Mouse (Mus musculus): Measurements from ENCODE around the gene Efnb1. TPM values are rescaled to one million over a fixed set of nuclear protein-coding genes. Genes with fewer than 3 reads are reported as not detected.
"Not testable (repeated sequence)": the region's sequence is repeated elsewhere in the genome, so short reads cannot be mapped to it uniquely, and the experiment has no call there.

The Efnb1 gene
- 15.9 and 17.9 TPM in 2 replicates for polyA plus RNA-seq (2014; fragmentation: Nextera tagmentation; extraction: Ambion mirVana)

- 22% methylated on average over 35 of the region's 35 CpGs for WGBS
- DNase-seq (ENCODE audit: low spot score) (peak; percentile 79), ATAC-seq (replicated peaks; ENCODE audit: low FRiP score) (peak; percentile 87)
- Histone ChIP-seq H3K9ac (ENCODE audit: low read depth, low read length) (peak within 1 kb of the TSS; percentile 64), H3K36me3 (ENCODE audit: control insufficient read depth, insufficient read depth, low read length) (no peaks in the 10 kb centered on the region), H3K27ac (ENCODE audit: low read depth, low read length) (peak within 1 kb of the TSS; percentile 43), H3K4me3 (ENCODE audit: low read depth, low read length) (peak within 1 kb of the TSS; percentile 59), H3K4me2 (peak within 1 kb of the TSS; percentile 72), H3K27me3 (replicated peaks; ENCODE audit: control insufficient read depth, insufficient read depth, low read length) (peaks cover 34% of the 10 kb centered on the region), H3K9me3 (ENCODE audit: control insufficient read depth, low read length) (no peaks in the 10 kb centered on the region), H3K4me1 (replicated peaks; ENCODE audit: control insufficient read depth, insufficient read depth, low read length) (no peaks in the 10 kb centered on the region)
These were observed at the start of gene Efnb1 for GRCm38 (mm10) chrX:99135523-99136258. Gene Efnb1 (plus strand): TSS chrX:99136130.

GRCm38 (mm10) chrX:99092704-99093103 lies 43.2 kb upstream of the Efnb1 start:
- H3K4me1 ChIP-seq (replicated peaks; ENCODE audit: control insufficient read depth, insufficient read depth, low read length): no peaks in the 10 kb centered on the region
- H3K9me3 ChIP-seq (ENCODE audit: control insufficient read depth, low read length): no peaks in the 10 kb centered on the region
- no peak overlapping the region for H3K27ac ChIP-seq (ENCODE audit: low read depth, low read length)
- DNase-seq (ENCODE audit: low spot score) (no peak), ATAC-seq (replicated peaks; ENCODE audit: low FRiP score) (no peak)
- H3K4me3 ChIP-seq (ENCODE audit: low read depth, low read length): no peak overlapping the region
- no peak overlapping the region for H3K9ac ChIP-seq (ENCODE audit: low read depth, low read length)
- H3K4me2 ChIP-seq: no peak overlapping the region
- H3K27me3 ChIP-seq (replicated peaks; ENCODE audit: control insufficient read depth, insufficient read depth, low read length): peaks cover 11% of the 10 kb centered on the region
- WGBS: 55% methylated on average over 2 of the region's 2 CpGs
- H3K36me3 ChIP-seq (ENCODE audit: control insufficient read depth, insufficient read depth, low read length): no peaks in the 10 kb centered on the region

GRCm38 (mm10) chrX:99111088-99111724 lies 24.7 kb upstream of the Efnb1 start:
- not testable (repeated sequence) for H3K27me3 ChIP-seq (replicated peaks; ENCODE audit: control insufficient read depth, insufficient read depth, low read length); H3K4me2 ChIP-seq; H3K4me1 ChIP-seq (replicated peaks; ENCODE audit: control insufficient read depth, insufficient read depth, low read length); H3K27ac ChIP-seq (ENCODE audit: low read depth, low read length); H3K9me3 ChIP-seq (ENCODE audit: control insufficient read depth, low read length); H3K4me3 ChIP-seq (ENCODE audit: low read depth, low read length); H3K36me3 ChIP-seq (ENCODE audit: control insufficient read depth, insufficient read depth, low read length); DNase-seq (ENCODE audit: low spot score); H3K9ac ChIP-seq (ENCODE audit: low read depth, low read length)
- peak; percentile 47; the same call in 1 of the 2 replicates for ATAC-seq (replicated peaks; ENCODE audit: low FRiP score)
- WGBS: 76% methylated on average over 5 of the region's 10 CpGs

GRCm38 (mm10) chrX:99119510-99119909 lies 16.4 kb upstream of the Efnb1 start:
- no peak for ATAC-seq (replicated peaks; ENCODE audit: low FRiP score)
- H3K9ac ChIP-seq (ENCODE audit: low read depth, low read length): no peak overlapping the region
- H3K4me1 ChIP-seq (replicated peaks; ENCODE audit: control insufficient read depth, insufficient read depth, low read length): no peaks in the 10 kb centered on the region

GRCm38 (mm10) chrX:99130059-99130458 lies 5.9 kb upstream of the Efnb1 start:
- ATAC-seq (replicated peaks; ENCODE audit: low FRiP score) (no peak), DNase-seq (ENCODE audit: low spot score) (peak; percentile 52)
- WGBS: 33% methylated on average over 3 of the region's 3 CpGs
- Histone ChIP-seq H3K9me3 (ENCODE audit: control insufficient read depth, low read length) (no peaks in the 10 kb centered on the region), H3K27me3 (replicated peaks; ENCODE audit: control insufficient read depth, insufficient read depth, low read length) (peaks cover 13% of the 10 kb centered on the region), H3K9ac (ENCODE audit: low read depth, low read length) (no peak overlapping the region), H3K4me2 (no peak overlapping the region), H3K36me3 (ENCODE audit: control insufficient read depth, insufficient read depth, low read length) (no peaks in the 10 kb centered on the region), H3K4me1 (replicated peaks; ENCODE audit: control insufficient read depth, insufficient read depth, low read length) (no peaks in the 10 kb centered on the region), H3K4me3 (ENCODE audit: low read depth, low read length) (no peak overlapping the region), H3K27ac (ENCODE audit: low read depth, low read length) (no peak overlapping the region)

More at GRCm38 (mm10) chrX:99119510-99119909, 16.4 kb upstream of the Efnb1 start:
- 77% methylated on average over 5 of the region's 5 CpGs for WGBS
- Histone ChIP-seq H3K27ac (ENCODE audit: low read depth, low read length) (no peak overlapping the region), H3K9me3 (ENCODE audit: control insufficient read depth, low read length) (no peaks in the 10 kb centered on the region), H3K4me3 (ENCODE audit: low read depth, low read length) (no peak overlapping the region), H3K36me3 (ENCODE audit: control insufficient read depth, insufficient read depth, low read length) (no peaks in the 10 kb centered on the region), H3K27me3 (replicated peaks; ENCODE audit: control insufficient read depth, insufficient read depth, low read length) (peaks cover 5% of the 10 kb centered on the region; the same call in 1 of the 2 replicates), H3K4me2 (no peak overlapping the region)
- DNase-seq (ENCODE audit: low spot score): no peak

- 71% methylated on average over 6 of the region's 6 CpGs for WGBS
- ATAC-seq (replicated peaks; ENCODE audit: low FRiP score) (no peak), DNase-seq (ENCODE audit: low spot score) (no peak)
- Histone ChIP-seq H3K36me3 (ENCODE audit: control insufficient read depth, insufficient read depth, low read length) (no peaks in the 10 kb centered on the region), H3K27me3 (replicated peaks; ENCODE audit: control insufficient read depth, insufficient read depth, low read length) (peaks cover 20% of the 10 kb centered on the region), H3K9ac (ENCODE audit: low read depth, low read length) (no peak overlapping the region), H3K4me1 (replicated peaks; ENCODE audit: control insufficient read depth, insufficient read depth, low read length) (no peaks in the 10 kb centered on the region), H3K4me2 (no peak overlapping the region), H3K27ac (ENCODE audit: low read depth, low read length) (no peak overlapping the region), H3K4me3 (ENCODE audit: low read depth, low read length) (no peak overlapping the region), H3K9me3 (ENCODE audit: control insufficient read depth, low read length) (no peaks in the 10 kb centered on the region)
These were observed 3.4 kb upstream of the Efnb1 start for GRCm38 (mm10) chrX:99132573-99132972.

- H3K4me1 ChIP-seq (replicated peaks; ENCODE audit: control insufficient read depth, insufficient read depth, low read length): no peaks in the 10 kb centered on the region
- ATAC-seq (replicated peaks; ENCODE audit: low FRiP score) (peak; percentile 39), DNase-seq (ENCODE audit: low spot score) (peak; percentile 73)
- no peak overlapping the region for H3K27ac ChIP-seq (ENCODE audit: low read depth, low read length)
- WGBS: 16% methylated on average over 14 of the region's 14 CpGs
- H3K4me3 ChIP-seq (ENCODE audit: low read depth, low read length): peak overlapping the region; percentile 59
- H3K4me2 ChIP-seq: peak overlapping the region; percentile 72
- peaks cover 34% of the 10 kb centered on the region for H3K27me3 ChIP-seq (replicated peaks; ENCODE audit: control insufficient read depth, insufficient read depth, low read length)
- no peaks in the 10 kb centered on the region for H3K9me3 ChIP-seq (ENCODE audit: control insufficient read depth, low read length)
- H3K9ac ChIP-seq (ENCODE audit: low read depth, low read length): no peak overlapping the region
- no peaks in the 10 kb centered on the region for H3K36me3 ChIP-seq (ENCODE audit: control insufficient read depth, insufficient read depth, low read length)
These were observed 1.0 kb upstream of the Efnb1 start for GRCm38 (mm10) chrX:99134891-99135290.

GRCm38 (mm10) chrX:99136431-99136966 lies 569 bp downstream of the Efnb1 start:
- no peaks in the 10 kb centered on the region for H3K36me3 ChIP-seq (ENCODE audit: control insufficient read depth, insufficient read depth, low read length)
- DNase-seq (ENCODE audit: low spot score) (peak; percentile 46), ATAC-seq (replicated peaks; ENCODE audit: low FRiP score) (peak; percentile 0; the same call in 1 of the 2 replicates)
- H3K4me2 ChIP-seq: peak overlapping the region; percentile 72
- H3K27me3 ChIP-seq (replicated peaks; ENCODE audit: control insufficient read depth, insufficient read depth, low read length): peaks cover 34% of the 10 kb centered on the region
- H3K9me3 ChIP-seq (ENCODE audit: control insufficient read depth, low read length): no peaks in the 10 kb centered on the region
- peak overlapping the region; percentile 59 for H3K4me3 ChIP-seq (ENCODE audit: low read depth, low read length)
- H3K4me1 ChIP-seq (replicated peaks; ENCODE audit: control insufficient read depth, insufficient read depth, low read length): no peaks in the 10 kb centered on the region; the same call in 1 of the 2 replicates
- H3K27ac ChIP-seq (ENCODE audit: low read depth, low read length): peak overlapping the region; percentile 43
- H3K9ac ChIP-seq (ENCODE audit: low read depth, low read length): peak overlapping the region; percentile 64
- 13% methylated on average over 50 of the region's 53 CpGs for WGBS

Measured in liver, embryonic 11.5 days (tissue).